Mouse (Mus musculus): ENCODE results near the gene Rbm19. TPM values are rescaled to one million over a fixed set of nuclear protein-coding genes. Genes with fewer than 3 reads are reported as not detected.
"Not testable (repeated sequence)": the region's sequence is repeated elsewhere in the genome, so short reads cannot be mapped to it uniquely, and the experiment has no call there.

Gene Rbm19
- polyA plus RNA-seq, 1 experiment from 2014 or later, result 10.8 TPM

DNA sequence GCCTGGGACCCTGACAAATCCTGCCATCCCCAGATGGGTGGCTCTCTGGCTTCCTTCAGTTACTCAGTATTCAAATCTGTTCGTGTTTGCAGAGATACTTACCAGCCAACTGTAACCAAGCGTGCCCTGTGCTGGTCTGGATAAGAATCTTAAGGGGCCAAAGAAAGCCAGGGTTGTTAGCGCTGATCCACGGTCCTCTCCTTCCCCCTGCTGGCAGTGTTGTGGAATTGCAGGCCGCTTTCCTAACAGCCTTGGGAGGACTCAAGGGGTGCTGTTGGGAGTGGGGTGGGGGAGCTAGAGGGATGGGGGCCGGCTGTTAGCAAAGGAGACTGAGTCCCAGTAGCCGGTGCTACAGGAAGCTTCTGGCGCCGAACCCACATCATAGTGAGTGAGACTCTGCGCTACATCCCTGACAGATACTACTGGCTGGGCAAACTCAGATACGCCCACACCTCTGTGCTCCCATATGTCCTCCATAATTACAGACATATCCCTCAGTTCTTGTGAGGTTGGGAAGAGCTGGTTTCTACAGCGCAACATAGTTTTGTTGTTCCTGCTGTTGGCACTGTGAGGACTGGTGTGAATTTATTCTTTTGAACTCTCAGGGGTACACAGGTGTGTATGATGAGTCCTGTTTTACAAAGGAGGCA, 9.7 kb upstream of the Rbm19 start:
- Histone ChIP-seq H3K9me3 (ENCODE audit: control insufficient read depth, low read length) (no peaks in the 10 kb centered on the region), H3K4me2 (replicated peaks; ENCODE audit: low read depth) (no peak overlapping the region), H3K4me3 (ENCODE audit: low read depth, low read length) (no peak overlapping the region), H3K4me1 (replicated peaks; ENCODE audit: control insufficient read depth, insufficient read depth) (no peaks in the 10 kb centered on the region), H3K9ac (ENCODE audit: low read length) (no peak overlapping the region), H3K27me3 (ENCODE audit: control insufficient read depth, insufficient read depth, low read length) (no peaks in the 10 kb centered on the region), H3K36me3 (ENCODE audit: control insufficient read depth, insufficient read depth, low read length) (no peaks in the 10 kb centered on the region), H3K27ac (replicated peaks) (no peak overlapping the region)
- WGBS, result 29% methylated on average over 12 of the region's 12 CpGs
- TF ChIP-seq CTCF (IDR thresholded peaks at IDR 0.05; ENCODE audit: low read depth), result peak; percentile 79
- no peak for TF ChIP-seq EP300 (optimal IDR thresholded peaks at IDR 0.05)
- no peak for ATAC-seq (ENCODE audit: low FRiP score, low TSS enrichment)
- DNase-seq (ENCODE audit: low spot score), result no peak

DNA sequence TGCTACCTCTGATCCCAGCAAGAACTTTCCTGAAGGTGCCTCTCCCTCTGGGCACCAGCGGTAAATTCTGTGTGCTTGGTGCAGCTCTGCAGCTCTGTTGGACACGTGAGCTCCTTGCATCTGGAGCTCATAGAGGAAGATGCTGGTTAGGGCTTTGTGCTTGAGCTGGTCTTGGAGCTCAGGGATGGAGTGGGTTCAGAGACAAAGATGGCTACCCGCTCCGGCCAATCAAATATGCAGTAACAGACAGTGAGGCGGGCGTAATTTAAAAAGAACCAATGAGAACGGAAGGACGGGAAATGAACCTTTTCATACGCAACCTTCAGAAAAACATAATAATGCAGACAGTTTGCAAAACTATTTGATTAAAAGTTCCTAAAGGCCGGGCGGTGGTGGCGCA, 1.9 kb upstream of the Rbm19 start:
- ATAC-seq (ENCODE audit: low FRiP score, low TSS enrichment) (no peak), DNase-seq (ENCODE audit: low spot score) (no peak)
- Histone ChIP-seq H3K9me3 (ENCODE audit: control insufficient read depth, low read length) (no peaks in the 10 kb centered on the region), H3K4me3 (ENCODE audit: low read depth, low read length) (no peak overlapping the region), H3K9ac (ENCODE audit: low read length) (no peak overlapping the region), H3K27me3 (ENCODE audit: control insufficient read depth, insufficient read depth, low read length) (no peaks in the 10 kb centered on the region), H3K36me3 (ENCODE audit: control insufficient read depth, insufficient read depth, low read length) (no peaks in the 10 kb centered on the region), H3K4me1 (replicated peaks; ENCODE audit: control insufficient read depth, insufficient read depth) (peaks cover 2% of the 10 kb centered on the region; the same call in 1 of the 2 replicates), H3K4me2 (replicated peaks; ENCODE audit: low read depth) (no peak overlapping the region), H3K27ac (replicated peaks) (no peak overlapping the region)
- TF ChIP-seq CTCF (IDR thresholded peaks at IDR 0.05; ENCODE audit: low read depth) (no peak), EP300 (optimal IDR thresholded peaks at IDR 0.05) (no peak)
- 82% methylated on average over 12 of the region's 12 CpGs for WGBS

DNA sequence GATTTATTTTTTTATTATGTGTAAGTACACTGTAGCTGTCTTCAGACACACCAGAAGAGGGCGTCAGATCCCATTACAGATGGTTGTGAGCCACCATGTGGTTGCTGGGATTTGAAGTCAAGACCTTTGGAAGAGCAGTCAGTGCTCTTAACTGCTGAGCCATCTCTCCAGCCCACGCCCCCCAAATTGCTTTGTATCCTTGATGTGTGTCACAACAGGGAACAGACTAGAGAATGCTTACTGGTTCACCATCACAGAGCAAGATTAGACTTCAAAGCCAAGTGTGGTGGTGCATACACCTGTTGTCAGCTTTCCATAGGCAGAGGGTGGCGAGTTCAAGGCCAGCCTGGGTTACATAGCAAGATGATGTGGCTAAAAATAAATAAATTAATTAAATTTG, 896 bp downstream of the Rbm19 start:
- WGBS, result 53% methylated on average over 3 of the region's 3 CpGs
- H3K27ac ChIP-seq (replicated peaks); H3K27me3 ChIP-seq (ENCODE audit: control insufficient read depth, insufficient read depth, low read length); H3K9me3 ChIP-seq (ENCODE audit: control insufficient read depth, low read length); H3K4me1 ChIP-seq (replicated peaks; ENCODE audit: control insufficient read depth, insufficient read depth); ATAC-seq (ENCODE audit: low FRiP score, low TSS enrichment); H3K9ac ChIP-seq (ENCODE audit: low read length); H3K36me3 ChIP-seq (ENCODE audit: control insufficient read depth, insufficient read depth, low read length); DNase-seq (ENCODE audit: low spot score): not testable (repeated sequence)
- H3K4me2 ChIP-seq (replicated peaks; ENCODE audit: low read depth), result peak overlapping the region; percentile 89
- peak overlapping the region; percentile 77 for H3K4me3 ChIP-seq (ENCODE audit: low read depth, low read length)

DNA sequence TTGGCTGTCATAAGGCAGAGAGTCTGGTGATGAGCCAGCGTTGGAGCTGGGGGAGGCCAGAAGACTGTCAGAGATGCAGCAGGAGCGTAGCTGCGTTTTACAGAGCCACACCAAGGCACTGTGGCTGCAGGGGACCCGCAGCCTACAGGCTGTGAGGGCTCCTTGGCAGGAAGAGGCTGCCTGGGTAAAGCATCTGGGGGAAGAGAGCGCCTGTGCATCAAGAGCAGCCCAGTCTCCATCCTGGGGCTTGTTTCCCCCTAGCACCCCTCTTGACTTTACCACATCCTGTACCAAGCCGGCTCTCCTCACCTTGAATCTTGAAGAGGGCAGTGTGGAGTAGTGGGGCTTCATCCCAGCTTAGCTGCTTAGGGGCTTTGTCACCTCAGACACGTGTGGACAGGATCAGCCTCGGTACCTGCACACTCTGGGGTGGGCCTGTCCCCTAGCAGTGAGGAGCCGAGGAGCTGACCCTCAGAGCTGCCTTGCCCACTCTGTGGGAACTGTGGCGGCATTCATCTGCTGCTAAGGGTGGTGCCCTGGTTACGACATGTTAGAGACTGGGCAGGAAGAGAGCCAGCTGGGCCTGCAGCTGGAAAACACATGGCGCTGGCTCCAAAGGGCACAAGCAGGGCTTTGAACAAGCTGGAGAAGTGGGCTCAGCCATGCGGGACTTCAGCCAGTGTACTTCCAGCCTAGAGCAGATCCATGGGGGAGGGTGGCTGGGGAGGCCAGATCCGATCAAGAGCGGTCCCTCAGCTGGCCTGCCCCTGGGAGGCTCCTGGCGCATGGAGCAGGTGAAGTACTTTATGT, 8.8 kb downstream of the Rbm19 start:
- no peak overlapping the region for H3K4me3 ChIP-seq (ENCODE audit: low read depth, low read length)
- WGBS, result 89% methylated on average over 16 of the region's 16 CpGs
- TF ChIP-seq EP300 (optimal IDR thresholded peaks at IDR 0.05) (no peak), CTCF (IDR thresholded peaks at IDR 0.05; ENCODE audit: low read depth) (no peak)
- H3K36me3 ChIP-seq (ENCODE audit: control insufficient read depth, insufficient read depth, low read length), result peaks cover 18% of the 10 kb centered on the region; the same call in 1 of the 2 replicates
- no peaks in the 10 kb centered on the region for H3K4me1 ChIP-seq (replicated peaks; ENCODE audit: control insufficient read depth, insufficient read depth)
- DNase-seq (ENCODE audit: low spot score), result no peak
- H3K27ac ChIP-seq (replicated peaks), result no peak overlapping the region
- ATAC-seq (ENCODE audit: low FRiP score, low TSS enrichment), result no peak
- no peaks in the 10 kb centered on the region for H3K27me3 ChIP-seq (ENCODE audit: control insufficient read depth, insufficient read depth, low read length)
- no peaks in the 10 kb centered on the region for H3K9me3 ChIP-seq (ENCODE audit: control insufficient read depth, low read length)
- no peak overlapping the region for H3K4me2 ChIP-seq (replicated peaks; ENCODE audit: low read depth)
- no peak overlapping the region for H3K9ac ChIP-seq (ENCODE audit: low read length)

DNA sequence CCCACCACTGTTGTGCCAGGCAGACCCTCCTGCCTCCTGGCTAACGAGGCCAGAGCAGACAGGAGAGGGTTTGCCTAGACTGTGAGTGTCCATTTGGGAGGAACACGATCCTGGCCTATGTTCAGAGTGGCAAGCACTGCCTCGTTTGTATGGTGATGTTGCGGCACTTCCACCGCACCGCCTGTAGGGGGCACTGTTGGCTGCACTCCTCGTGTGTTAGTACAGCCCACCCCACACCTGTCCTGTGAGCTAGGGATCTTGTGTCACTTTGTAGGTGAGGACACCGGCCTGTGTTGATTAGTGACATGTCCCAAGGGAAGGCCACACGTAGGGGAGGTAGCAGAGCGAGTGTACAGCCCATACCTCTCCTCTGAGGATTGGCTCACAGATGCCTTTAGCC, 11.4 kb downstream of the Rbm19 start:
- Histone ChIP-seq H3K27me3 (ENCODE audit: control insufficient read depth, insufficient read depth, low read length) (no peaks in the 10 kb centered on the region), H3K4me3 (ENCODE audit: low read depth, low read length) (no peak overlapping the region), H3K4me2 (replicated peaks; ENCODE audit: low read depth) (no peak overlapping the region), H3K4me1 (replicated peaks; ENCODE audit: control insufficient read depth, insufficient read depth) (no peaks in the 10 kb centered on the region), H3K36me3 (ENCODE audit: control insufficient read depth, insufficient read depth, low read length) (peaks cover 14% of the 10 kb centered on the region; the same call in 1 of the 2 replicates), H3K9ac (ENCODE audit: low read length) (no peak overlapping the region), H3K9me3 (ENCODE audit: control insufficient read depth, low read length) (no peaks in the 10 kb centered on the region), H3K27ac (replicated peaks) (no peak overlapping the region)
- TF ChIP-seq CTCF (IDR thresholded peaks at IDR 0.05; ENCODE audit: low read depth), result peak; percentile 71
- no peak for TF ChIP-seq EP300 (optimal IDR thresholded peaks at IDR 0.05)
- 63% methylated on average over 10 of the region's 10 CpGs for WGBS
- DNase-seq (ENCODE audit: low spot score), result peak; percentile 22
- ATAC-seq (ENCODE audit: low FRiP score, low TSS enrichment), result no peak

DNA sequence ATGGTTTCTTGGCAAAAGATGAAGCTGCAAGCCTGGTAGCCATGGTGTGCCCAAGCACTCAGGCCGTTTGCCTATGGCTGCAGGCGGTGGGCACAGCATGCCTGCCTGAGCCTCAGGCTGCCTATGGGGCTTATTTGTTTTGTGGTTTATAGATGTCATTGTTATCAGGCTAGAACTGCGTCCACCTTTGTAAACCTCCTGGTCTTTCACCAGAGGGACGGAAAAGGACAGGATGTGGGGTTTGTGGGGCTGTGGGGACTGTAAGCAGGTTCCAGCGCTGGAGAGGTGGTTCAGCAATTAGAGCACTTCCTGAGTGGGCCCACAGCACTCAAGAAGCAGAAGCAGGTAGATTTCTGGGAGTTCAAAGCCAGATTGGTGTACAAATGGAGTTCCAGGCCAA, 12.2 kb downstream of the Rbm19 start:
- Histone ChIP-seq H3K9ac (ENCODE audit: low read length) (no peak overlapping the region), H3K27ac (replicated peaks) (no peak overlapping the region), H3K36me3 (ENCODE audit: control insufficient read depth, insufficient read depth, low read length) (peaks cover 12% of the 10 kb centered on the region; the same call in 1 of the 2 replicates), H3K9me3 (ENCODE audit: control insufficient read depth, low read length) (no peaks in the 10 kb centered on the region), H3K4me1 (replicated peaks; ENCODE audit: control insufficient read depth, insufficient read depth) (no peaks in the 10 kb centered on the region), H3K27me3 (ENCODE audit: control insufficient read depth, insufficient read depth, low read length) (no peaks in the 10 kb centered on the region), H3K4me3 (ENCODE audit: low read depth, low read length) (no peak overlapping the region), H3K4me2 (replicated peaks; ENCODE audit: low read depth) (no peak overlapping the region)
- DNase-seq (ENCODE audit: low spot score) (no peak), ATAC-seq (ENCODE audit: low FRiP score, low TSS enrichment) (no peak)
- TF ChIP-seq CTCF (IDR thresholded peaks at IDR 0.05; ENCODE audit: low read depth), result no peak
- TF ChIP-seq EP300 (optimal IDR thresholded peaks at IDR 0.05), result no peak
- WGBS, result 77% methylated on average over 5 of the region's 5 CpGs

Data from stomach, postnatal 0 days (tissue).